Mouse (Mus musculus) layer of hippocampus, adult 9-10 months (tissue): ENCODE results near the gene Ccp110.

Source experiments
- DNase-seq: peaks from one replicate; pipeline ENCODE4 v3.0.0; 2022; ENCODE audit warnings: low spot score

The Ccp110 gene

DNA sequence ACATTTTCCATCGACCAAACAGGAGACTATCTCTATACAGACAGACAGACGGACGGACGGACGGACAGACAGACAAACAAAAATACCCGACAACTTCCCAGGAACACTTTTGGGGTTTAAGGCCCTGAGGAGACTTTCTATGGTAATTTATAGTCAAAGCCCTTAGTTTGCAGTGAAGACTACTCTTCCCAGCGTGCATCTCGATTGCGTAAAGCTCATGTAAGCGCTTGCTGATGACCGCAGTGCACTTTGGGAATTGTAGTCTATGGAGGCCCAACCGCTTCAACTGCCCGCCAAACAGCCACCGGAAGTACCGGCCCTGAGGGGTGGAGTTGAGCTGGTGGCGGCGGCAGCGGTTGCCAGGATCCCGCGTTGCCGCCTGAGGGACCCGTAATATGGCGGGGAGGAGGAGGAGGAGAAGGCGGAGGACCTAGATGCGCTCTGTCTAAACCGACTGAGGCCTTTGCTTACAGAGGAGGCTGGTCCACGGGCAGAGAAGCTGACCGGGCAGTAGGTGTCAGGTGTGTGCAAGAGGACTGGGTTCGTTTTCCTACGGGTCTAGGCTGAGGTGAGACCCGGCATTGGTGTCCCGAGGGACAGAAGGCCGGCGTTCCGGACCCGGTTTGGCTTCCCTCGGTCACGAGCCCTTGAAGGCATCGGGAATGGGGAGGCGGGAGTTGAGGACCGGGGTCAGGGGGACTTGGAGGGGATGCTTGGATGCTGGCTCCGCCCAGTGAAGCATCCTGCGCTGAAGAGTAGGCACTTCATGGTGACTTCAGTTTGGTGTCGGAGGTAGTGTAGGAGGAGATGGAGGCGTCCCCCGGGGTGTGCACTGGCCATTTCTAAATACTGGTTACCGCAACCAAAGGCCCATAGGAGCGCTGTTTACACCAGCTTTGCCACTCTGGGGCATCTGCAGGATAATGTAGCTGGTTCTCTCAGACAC is at the start of gene Ccp110:
Gene Ccp110 (plus strand): TSS at position 325 of the 946 bp plus-strand sequence.
- peak; percentile 84 for DNase-seq

DNA sequence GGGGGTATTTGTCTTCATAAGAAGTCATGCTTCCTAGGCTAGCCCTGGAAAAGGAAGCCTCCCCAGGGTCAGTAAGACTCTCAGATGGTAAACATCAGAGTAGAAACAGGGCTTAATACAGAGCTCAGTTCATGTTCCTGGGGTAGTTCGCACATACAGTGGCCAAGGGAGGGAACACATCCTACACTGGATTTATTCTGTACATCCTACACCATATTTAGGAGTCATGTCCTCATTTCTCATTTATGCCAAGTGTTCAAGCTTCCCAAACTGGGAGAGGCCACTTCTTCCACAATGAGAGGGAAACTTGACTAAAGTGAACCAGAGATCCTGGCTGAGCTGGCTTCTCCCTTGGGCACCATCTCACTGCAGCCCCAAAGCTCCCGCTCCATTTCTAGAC is 44.6 kb upstream of the Ccp110 start:
- DNase-seq, result no peak

DNA sequence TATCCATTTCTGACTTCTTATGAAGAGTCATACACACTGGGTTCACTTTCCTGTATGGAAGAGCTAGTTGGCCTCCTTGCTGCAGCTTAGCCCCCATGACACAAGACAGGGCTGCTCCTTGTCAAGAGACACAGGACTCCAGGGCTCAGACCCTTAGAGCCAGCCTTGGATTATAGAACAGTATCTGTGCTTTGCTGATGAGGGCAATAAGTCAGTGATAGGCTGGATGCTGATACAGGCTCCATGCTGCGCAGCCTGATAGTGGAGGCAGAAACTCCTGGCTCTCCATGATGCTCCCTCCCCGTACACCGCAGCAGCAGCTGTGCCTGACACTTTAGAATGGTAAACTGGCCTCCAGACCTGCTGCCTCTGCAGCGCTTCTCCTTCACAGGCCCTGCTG is 42.2 kb upstream of the Ccp110 start:
- DNase-seq, result no peak

DNA sequence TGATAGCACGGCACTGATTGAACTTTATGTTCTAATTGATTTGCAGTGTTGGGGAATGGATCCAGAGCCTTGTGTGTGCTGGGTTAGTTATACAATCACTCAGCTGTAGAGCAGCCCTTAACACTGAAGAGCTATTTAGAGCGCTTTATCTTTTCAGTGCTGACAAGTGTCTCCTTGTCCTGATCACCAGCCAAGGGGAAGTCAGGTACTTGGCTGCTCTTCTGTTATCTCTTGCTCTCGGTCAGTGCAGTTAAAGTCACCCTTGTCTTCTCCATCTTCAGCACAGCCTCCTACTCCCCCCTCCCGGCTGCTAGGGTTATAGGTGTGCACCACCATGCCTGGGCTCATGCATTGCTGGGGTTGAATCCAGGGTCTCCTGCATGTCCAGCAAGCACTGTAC is 35.5 kb upstream of the Ccp110 start:
- DNase-seq, result no peak

DNA sequence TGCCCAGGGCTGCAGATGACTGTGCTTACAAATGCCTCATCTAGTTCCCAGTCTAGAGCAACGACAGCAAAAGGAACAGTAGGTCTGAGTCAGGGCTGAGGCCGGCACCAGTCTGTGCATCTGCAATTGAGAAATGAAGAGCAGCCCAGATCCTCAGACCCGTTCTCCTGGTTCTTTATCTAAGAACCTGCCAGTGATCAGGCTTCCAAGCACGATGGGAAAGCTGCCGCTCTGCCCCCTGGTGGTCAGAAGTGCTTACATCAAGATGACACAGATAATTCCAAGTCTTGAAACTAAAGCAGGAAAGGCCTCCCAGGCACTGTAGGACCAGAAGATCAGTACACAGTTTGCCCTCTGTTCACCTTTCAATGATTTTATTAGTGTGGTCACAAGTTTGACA is 24.2 kb upstream of the Ccp110 start:
- no peak for DNase-seq

DNA sequence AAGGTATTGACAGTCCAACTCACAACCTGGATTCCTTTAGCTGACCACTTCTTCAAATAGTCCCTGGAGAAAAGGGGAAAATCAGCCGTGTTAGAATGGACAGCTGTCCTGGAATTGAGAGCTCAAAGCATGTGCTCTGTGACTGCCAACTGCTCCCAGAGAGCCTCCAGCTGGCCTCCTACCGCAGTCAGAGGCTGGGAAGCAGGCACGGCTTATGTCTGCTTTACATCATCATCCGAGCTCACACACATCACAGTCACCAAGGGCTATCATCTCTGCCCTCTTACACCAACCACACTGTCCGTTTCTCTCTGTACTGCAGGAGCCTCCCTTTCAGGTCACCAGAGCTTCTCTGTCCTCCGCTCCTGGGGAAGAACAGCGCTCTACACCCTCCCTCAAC is 23.3 kb upstream of the Ccp110 start:
- DNase-seq, result no peak

DNA sequence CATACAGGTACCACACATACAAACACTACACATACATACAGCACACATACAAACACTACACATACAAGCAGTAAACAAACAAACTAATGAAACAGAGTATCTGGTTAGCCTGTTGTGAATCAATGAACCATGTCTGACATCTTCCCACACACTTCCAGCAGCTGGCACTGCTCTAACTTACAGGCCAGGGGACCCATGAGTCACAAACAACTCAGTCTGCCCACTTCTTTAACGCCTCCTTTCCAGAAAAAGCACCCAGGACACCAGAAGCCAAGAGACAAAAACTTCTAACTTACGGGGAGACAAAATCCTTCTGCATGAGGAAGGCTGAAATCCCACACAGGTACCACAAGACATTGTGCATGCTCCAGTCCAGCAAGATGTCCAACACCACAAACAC is 21.1 kb upstream of the Ccp110 start:
- DNase-seq, result no peak

DNA sequence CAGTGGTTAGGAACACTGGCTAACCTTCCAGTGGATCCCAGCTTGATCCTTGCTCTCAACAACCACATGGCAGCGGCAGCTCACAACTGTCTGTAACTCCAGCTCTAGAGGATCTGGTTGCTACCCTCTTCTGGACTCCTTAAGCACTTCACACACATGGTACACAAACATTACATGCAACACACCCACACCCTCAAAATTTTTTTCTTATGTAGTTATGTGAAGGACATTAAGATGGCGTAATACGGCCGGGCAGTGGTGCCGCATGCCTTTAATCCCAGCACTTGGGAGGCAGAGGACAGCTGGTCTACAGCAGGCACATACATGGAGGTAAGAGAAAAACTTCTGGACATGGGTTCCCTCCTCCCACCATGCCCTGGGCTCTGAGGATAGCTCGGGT is 16.2 kb upstream of the Ccp110 start:
- no peak for DNase-seq

DNA sequence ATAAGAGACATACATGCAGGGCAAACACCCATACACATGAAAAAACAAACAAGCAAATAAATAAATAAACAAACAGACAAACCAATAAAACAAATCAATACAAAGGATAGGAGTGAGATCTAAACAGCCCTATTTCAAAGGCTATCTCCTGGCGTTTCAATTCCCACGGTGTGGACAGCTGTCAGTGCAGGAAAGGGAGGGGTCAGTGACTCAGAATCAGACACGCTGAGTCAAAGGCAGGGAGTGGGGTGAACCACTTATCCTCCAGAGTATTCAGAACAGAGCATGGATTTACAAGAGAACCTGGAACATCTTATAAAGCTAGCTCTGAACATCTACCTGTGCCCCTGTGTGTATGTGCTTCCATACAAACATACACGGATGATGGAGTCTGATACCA is 15.2 kb upstream of the Ccp110 start:
- no peak for DNase-seq

DNA sequence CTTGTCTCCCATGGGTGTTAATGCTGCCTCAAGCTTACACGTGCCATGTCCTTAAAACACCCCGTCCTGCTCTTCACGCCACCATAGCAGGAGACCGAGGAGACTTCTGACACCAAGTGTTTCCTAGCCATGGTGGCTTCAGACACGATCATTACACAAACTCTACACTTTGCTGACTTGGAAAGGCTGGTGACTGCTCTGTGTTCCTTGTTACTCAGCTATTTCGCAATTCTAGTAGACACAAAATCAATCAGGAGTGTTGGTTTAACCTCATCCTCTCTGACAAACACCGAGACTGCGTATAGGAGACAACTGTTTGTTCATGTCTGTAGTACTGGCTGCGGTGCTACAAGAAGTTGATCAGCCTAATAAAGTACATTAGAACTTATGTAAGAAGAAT is 13.5 kb upstream of the Ccp110 start:
- DNase-seq, result no peak

DNA sequence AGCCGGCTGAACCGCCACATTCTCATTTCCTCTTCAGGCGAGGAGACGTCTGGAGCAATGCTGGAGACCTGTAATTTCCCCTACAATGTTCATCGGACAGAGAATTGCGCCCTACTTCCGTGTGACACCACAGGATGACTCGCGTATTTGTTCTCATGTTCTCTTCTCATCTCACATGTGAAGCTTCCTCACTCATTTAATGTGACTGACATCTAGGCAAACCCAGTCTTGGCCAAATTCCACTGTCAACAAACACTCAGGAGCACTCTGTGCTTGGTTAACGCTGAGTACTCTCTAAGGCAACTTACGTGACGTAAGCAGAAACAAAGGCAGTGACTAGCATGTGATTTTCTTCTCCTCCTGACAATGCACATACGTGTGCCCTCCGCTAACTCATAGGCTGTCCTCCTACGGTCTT is 9.2 kb upstream of the Ccp110 start:
- no peak for DNase-seq

DNA sequence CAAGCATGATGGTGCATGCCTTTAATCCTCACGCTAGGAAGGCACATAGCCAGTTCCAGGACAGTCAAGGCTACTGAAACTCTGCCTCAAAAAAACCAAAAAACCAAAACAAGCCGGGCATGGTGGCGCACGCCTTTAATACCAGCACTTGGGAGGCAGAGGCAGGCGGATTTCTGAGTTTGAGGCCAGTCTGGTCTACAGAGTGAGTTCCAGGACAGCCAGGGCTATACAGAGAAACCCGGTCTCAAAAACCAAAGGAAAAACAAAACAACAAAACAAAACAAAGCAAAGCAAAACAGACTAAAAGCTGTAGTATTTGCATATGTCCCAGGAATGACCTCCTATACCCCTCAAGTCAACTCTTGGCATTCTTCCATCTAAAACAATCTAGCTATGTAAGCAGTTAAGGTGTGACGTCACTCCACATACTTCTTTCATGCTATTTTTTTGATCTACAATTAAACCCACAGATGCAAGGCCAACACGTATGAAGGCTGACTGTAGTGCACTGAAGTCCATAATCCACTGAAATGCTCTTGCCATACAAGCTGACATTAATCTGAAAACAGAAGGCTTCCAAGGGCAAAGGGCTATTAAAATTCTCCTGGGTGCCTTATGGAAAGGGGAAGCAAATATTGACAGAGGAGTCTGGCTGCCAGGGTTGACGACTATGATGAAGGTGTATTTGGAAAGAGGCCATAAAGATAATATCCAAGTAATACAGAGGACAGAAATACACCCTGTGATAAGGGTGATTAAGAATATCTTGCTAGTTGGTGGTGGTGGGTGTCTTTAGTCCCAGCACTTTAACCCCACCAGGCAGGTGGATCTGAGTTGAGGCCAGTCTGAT is 8.1 kb upstream of the Ccp110 start:
- no peak for DNase-seq

DNA sequence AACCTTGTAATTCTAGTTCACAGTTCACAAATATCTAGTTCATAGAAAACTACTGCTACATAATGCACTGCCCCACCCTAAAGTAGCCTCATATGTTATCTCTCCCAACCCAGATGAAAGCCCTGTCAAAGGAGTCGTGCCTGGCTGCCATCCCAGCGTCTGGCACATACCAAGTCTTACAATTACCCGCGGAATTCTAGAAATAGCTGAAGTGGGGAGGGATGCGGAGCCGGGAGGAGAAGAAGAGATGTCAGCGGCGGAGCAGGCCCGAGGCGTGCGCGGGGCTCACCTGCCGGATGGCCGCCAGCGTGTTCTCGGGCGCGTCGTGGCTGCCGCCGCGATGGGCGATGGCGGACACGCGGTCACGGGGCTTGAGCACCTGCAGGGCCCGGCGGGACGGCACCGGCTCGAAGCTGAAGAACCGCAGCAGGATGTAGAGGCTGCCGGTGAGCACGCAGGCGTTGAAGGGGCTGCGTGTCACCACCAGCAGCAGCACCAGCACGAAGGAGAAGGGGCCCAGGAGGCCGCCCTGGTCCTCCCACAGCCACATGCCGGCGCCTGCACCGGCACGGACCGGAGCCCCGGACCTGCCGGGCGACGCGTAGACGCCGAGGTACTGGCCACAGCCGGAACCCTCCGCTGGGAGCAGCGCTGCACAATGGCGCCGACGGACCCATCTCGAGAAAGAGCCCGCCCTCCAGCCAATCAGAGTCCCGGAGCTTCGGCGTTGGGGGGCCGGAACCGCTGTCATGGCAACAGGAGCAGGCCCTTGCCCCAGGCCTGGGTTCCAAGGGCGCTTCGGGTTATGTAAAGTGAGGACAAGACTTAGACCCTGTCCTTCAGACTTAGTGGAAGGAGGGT is 7.0 kb upstream of the Ccp110 start, which contains the start of gene Gde1:
Gene Gde1 (minus strand): TSS at position 678 of the 861 bp plus-strand sequence.
- DNase-seq, result peak; percentile 87

DNA sequence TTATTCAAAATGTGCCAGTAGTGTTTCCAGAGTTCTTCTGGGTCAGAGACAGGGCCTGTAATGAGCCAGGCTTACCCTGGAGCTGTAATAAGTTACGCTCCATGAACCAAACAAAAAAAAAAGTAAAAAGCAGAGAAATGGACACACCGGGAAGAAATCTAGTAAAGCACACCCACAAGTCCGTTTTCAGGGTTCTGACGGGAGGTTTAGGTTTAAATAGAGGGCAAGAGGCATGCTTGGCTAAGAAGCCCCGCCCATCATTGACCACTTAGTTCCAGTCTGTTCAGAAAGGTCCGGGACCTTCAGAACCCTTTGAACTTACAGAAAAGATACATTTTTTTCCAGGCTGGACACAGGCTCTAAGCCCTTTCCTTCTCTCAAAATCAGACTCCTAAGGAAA is 6.3 kb upstream of the Ccp110 start:
- DNase-seq, result no peak

DNA sequence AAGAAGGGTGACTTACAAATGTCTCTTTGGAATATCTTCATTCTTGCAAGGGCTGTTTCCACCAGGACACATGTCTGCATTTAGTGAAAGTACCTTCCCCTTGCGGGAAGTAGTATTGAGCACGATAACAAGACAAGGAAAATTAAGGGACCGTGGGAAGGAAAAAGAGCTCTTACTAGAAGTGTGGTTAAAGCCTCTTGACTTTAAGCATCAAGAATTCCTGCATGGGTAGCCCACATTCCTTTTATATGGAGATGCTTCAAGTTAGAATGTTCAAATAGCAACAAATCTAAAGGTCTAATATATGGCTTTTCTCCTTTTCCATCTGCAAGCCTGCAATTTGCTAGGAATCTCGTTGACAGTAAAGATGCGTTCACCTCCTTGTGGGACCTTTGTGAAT is 5.9 kb upstream of the Ccp110 start:
- no peak for DNase-seq

DNA sequence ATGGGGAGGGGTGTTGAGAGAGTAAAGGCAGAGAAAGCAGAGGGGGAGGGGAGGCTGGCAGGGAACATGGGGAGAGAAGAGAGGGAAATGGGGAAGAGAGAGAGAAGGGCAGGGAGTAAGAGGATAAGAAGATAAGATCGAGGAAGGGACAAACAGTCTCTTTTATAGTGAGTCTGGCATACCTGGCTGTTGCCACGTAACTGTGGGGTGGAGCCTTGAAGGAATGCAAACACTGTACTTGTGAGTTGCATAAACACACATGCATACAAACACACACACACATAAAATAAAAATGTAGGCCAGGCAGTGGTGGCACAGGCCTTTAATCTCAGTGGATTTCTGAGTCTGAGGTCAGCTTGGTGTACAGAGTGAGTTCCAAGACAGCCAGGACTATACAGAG is 5.1 kb upstream of the Ccp110 start:
- DNase-seq, result no peak

DNA sequence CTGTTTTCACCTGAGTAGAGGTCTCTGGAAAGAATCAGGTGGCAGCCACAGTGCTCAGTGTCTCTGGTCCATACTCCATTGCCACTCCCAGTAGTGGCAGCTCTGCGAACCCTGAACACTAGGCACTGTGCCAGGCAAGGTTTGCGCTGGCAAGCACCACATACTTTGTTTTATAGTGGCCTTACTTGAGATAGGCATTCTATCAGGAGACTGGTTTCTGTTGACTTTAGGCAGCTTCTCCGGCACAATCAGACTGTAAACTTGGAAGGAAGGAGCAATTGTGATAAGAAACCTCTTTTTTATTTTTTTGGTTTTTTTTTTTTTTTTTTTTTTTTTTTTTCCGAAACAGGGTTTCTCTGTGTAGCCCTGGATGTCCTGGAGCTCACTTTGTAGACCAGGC is 4.3 kb upstream of the Ccp110 start:
- DNase-seq, result no peak

DNA sequence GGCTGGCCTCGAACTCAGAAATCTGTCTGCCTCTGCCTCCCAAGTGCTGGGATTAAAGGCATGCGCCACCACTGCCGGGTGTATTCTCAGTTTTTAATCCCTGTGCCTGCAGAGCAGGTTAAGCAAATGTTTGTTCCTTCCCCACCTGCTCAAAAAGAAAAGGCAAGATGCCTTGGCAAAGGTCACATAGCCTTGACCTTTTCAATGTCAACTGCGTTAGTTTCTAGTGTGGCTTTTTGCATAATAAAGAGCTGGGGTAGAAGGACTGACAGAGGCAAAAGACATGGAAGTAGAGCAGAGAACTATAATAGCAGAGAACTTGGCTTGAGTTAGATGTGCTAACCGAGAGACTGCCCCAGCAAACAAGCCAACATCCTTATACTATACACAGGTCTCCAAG is 1.6 kb upstream of the Ccp110 start:
- DNase-seq, result no peak

DNA sequence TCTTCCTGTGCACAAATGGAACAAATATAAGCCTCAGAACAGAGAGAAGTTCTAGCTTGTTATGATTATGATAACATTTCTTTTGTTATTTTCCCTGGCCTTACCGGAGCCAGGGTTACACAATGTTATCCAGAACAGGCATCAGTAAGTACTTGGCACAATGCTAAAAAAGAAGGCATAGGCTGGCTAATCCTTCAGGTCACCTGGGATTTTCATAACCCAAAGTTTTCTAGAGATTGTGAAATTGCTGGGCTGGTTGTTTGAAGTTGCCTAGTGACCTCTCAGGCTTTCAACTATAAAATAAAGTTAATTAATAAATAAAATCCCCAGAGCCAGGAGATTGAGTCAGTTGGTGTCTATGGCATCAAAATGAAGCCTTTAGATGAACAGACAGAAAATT is 2.5 kb downstream of the Ccp110 start:
- DNase-seq, result no peak

DNA sequence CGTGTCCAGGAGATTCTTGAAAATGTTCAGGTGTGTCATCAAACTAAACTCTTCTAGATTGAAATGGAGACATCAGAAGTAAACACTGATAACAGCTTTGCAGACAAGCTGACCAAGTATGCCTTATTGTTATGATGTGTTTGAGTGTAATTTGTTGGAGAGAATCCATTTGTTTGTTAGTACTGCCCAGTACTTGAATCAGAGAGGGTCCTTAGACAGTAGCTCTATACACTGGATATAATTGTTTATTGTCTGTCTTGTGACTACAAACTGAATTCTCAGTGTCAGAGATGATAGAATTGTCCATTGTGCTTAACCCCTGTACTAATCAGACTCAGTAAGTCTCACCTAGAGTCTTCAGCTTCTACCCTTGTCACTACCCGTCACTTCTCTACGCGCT is 5.7 kb downstream of the Ccp110 start:
- DNase-seq, result no peak

DNA sequence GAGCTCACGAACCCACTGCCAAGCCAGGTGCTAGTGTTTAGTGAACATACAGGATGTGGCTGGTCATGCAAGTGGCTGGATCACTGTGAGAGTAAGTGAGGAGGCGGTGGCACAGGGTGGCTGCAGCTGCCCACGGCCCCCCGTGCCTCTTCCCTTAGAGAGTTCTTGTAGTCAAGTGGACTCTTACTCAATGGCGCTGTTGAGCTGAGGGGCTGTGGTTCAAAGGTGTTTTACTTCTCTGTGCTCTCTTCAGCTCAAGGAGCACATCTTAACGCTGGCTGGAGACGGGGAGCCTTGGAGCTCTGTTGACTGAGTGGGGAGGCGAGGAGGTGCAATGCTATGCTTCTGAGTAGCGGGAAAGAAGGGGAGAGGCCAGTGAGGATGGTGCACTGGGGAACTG is 11.6 kb downstream of the Ccp110 start:
- DNase-seq, result no peak

DNA sequence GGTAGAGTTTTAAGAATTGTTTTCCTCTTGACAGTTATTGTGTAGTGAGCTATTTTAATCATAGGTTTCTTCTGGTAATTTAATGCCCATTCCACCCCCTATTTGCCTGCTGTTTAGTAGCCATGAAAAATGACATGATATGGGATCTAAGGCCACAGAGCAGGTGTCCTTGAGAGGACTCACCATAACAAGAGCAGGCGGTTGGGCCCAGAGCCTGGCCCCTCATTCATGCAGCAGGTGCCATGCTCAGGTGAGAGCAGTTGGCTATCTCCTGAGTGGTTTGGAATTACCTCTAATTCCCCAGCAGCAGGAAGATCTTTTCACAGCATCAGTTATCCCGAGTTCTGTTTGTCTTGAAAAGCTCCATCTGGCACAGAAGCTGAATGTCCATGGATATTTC is 13.1 kb downstream of the Ccp110 start:
- no peak for DNase-seq
